Mouse (Mus musculus): ENCODE measurements around the gene Cela2a. TPM values are rescaled to one million over a fixed set of nuclear protein-coding genes. Genes with fewer than 3 reads are reported as not detected.

Cela2a gene
- polyA plus RNA-seq, 1 experiment, result not detected

DNA sequence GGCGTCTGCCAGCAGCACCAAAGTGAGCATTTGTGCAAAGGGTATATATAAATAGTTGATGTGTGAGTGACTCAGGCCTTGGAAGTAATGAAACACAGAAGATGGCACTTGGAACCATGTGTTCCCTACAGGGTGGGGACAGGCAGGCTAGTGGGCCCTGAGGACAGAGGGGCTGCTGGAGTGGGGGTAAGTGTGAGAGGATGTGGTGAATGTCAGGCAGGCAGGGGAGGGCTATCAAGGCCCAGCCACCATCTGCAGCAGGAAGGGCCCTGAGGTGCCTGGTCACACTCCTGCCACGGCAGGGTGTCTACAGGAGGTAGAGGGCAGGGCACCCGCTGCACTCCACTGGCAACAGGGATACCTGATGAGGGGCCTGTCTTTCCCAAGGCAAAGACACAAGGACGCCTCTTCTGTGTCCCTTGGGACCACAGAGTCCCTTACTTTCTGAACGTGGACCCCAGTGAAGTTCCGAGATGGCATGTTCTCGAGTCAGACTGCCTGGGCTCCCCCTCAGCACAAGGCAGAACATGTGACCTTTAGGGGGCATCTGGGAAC is 37.8 kb upstream of the Cela2a start:
- 71% methylated on average over 7 of the region's 7 CpGs for whole genome bisulfite sequencing
- Histone ChIP-seq H3K27ac (ENCODE audit: control insufficient read depth, insufficient read depth, low read depth, low read length, poor library complexity) (no peak overlapping the region), H3K4me3 (replicated peaks; ENCODE audit: control insufficient read depth, low read depth, low read length) (no peak overlapping the region), H3K4me1 (ENCODE audit: control insufficient read depth, insufficient read depth, low read length) (no peaks in the 10 kb centered on the region; the same call in 1 of the 2 replicates)
- TF ChIP-seq POLR2A (IDR thresholded peaks at IDR 0.05; ENCODE audit: borderline replicate concordance, control insufficient read depth, low read depth, low read length) (no peak), CTCF (IDR thresholded peaks at IDR 0.05; ENCODE audit: control insufficient read depth, insufficient read depth, low read length) (no peak)

GRCm38 (mm10) chr4:141862867-141863266 is 36.9 kb upstream of the Cela2a start:
- WGBS, result 80% methylated on average over 5 of the region's 5 CpGs

GRCm38 (mm10) chr4:141861591-141862295 is 35.8 kb upstream of the Cela2a start:
- no peaks in the 10 kb centered on the region; the same call in 1 of the 2 replicates for H3K4me1 ChIP-seq (ENCODE audit: control insufficient read depth, insufficient read depth, low read length)
- H3K27ac ChIP-seq (ENCODE audit: control insufficient read depth, insufficient read depth, low read depth, low read length, poor library complexity), result peak overlapping the region; percentile 60
- 45% methylated on average over 17 of the region's 17 CpGs for WGBS
- TF ChIP-seq CTCF (IDR thresholded peaks at IDR 0.05; ENCODE audit: control insufficient read depth, insufficient read depth, low read length), result no peak
- 0 out of 2 replicates have a peak, but pooled peaks have one; percentile 8 for TF ChIP-seq POLR2A (IDR thresholded peaks at IDR 0.05; ENCODE audit: borderline replicate concordance, control insufficient read depth, low read depth, low read length)
- H3K4me3 ChIP-seq (replicated peaks; ENCODE audit: control insufficient read depth, low read depth, low read length), result peak overlapping the region; percentile 19

More at GRCm38 (mm10) chr4:141862867-141863266, 36.9 kb upstream of the Cela2a start:
- Histone ChIP-seq H3K4me1 (ENCODE audit: control insufficient read depth, insufficient read depth, low read length) (no peaks in the 10 kb centered on the region; the same call in 1 of the 2 replicates), H3K4me3 (replicated peaks; ENCODE audit: control insufficient read depth, low read depth, low read length) (no peak overlapping the region), H3K27ac (ENCODE audit: control insufficient read depth, insufficient read depth, low read depth, low read length, poor library complexity) (no peak overlapping the region)
- TF ChIP-seq CTCF (IDR thresholded peaks at IDR 0.05; ENCODE audit: control insufficient read depth, insufficient read depth, low read length), result no peak
- TF ChIP-seq POLR2A (IDR thresholded peaks at IDR 0.05; ENCODE audit: borderline replicate concordance, control insufficient read depth, low read depth, low read length), result no peak

- WGBS, result 58% methylated on average over 19 of the region's 19 CpGs
- Histone ChIP-seq H3K27ac (ENCODE audit: control insufficient read depth, insufficient read depth, low read depth, low read length, poor library complexity) (peak overlapping the region; percentile 73), H3K4me1 (ENCODE audit: control insufficient read depth, insufficient read depth, low read length) (no peaks in the 10 kb centered on the region; the same call in 1 of the 2 replicates), H3K4me3 (replicated peaks; ENCODE audit: control insufficient read depth, low read depth, low read length) (peak overlapping the region; percentile 49)
- TF ChIP-seq POLR2A (IDR thresholded peaks at IDR 0.05; ENCODE audit: borderline replicate concordance, control insufficient read depth, low read depth, low read length), result no peak
- no peak for TF ChIP-seq CTCF (IDR thresholded peaks at IDR 0.05; ENCODE audit: control insufficient read depth, insufficient read depth, low read length)
Observed at GRCm38 (mm10) chr4:141860246-141860841, 34.4 kb upstream of the Cela2a start.

DNA sequence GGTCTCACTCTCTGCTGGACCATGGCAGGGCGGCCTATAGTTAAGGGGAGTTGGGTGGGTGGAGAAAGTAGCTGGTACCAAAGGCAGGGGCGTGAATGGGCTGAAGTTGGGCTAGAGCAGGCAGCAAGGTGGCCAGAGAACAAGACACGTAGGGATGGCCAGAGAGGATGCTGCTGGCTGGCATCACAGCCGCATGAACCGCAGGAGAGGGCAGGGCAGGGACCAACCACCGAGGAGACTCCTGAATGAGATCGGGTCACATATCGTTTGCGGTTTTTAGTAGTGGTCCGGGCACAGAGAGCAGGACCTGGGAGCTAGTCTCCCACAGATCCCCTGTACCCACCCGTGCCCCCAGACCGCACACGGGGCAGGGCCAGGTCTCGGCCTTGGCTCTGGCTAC is 33.4 kb upstream of the Cela2a start:
- Histone ChIP-seq H3K4me3 (replicated peaks; ENCODE audit: control insufficient read depth, low read depth, low read length) (no peak overlapping the region), H3K4me1 (ENCODE audit: control insufficient read depth, insufficient read depth, low read length) (no peaks in the 10 kb centered on the region; the same call in 1 of the 2 replicates), H3K27ac (ENCODE audit: control insufficient read depth, insufficient read depth, low read depth, low read length, poor library complexity) (no peak overlapping the region)
- TF ChIP-seq POLR2A (IDR thresholded peaks at IDR 0.05; ENCODE audit: borderline replicate concordance, control insufficient read depth, low read depth, low read length), result no peak
- WGBS, result 92% methylated on average over 14 of the region's 14 CpGs

- no peak for TF ChIP-seq CTCF (IDR thresholded peaks at IDR 0.05; ENCODE audit: control insufficient read depth, insufficient read depth, low read length)
- TF ChIP-seq POLR2A (IDR thresholded peaks at IDR 0.05; ENCODE audit: borderline replicate concordance, control insufficient read depth, low read depth, low read length), result no peak
- no peaks in the 10 kb centered on the region; the same call in 1 of the 2 replicates for H3K4me1 ChIP-seq (ENCODE audit: control insufficient read depth, insufficient read depth, low read length)
- WGBS, result 61% methylated on average over 20 of the region's 20 CpGs
- H3K4me3 ChIP-seq (replicated peaks; ENCODE audit: control insufficient read depth, low read depth, low read length), result no peak overlapping the region
- no peak overlapping the region for H3K27ac ChIP-seq (ENCODE audit: control insufficient read depth, insufficient read depth, low read depth, low read length, poor library complexity)
Observed at GRCm38 (mm10) chr4:141858501-141858900, 32.5 kb upstream of the Cela2a start.

- 18% methylated on average over 10 of the region's 10 CpGs for WGBS
- TF ChIP-seq CTCF (IDR thresholded peaks at IDR 0.05; ENCODE audit: control insufficient read depth, insufficient read depth, low read length), result peak; percentile 97
- TF ChIP-seq POLR2A (IDR thresholded peaks at IDR 0.05; ENCODE audit: borderline replicate concordance, control insufficient read depth, low read depth, low read length), result peak; percentile 43; the same call in 1 of the 2 replicates
- no peak overlapping the region for H3K27ac ChIP-seq (ENCODE audit: control insufficient read depth, insufficient read depth, low read depth, low read length, poor library complexity)
- H3K4me3 ChIP-seq (replicated peaks; ENCODE audit: control insufficient read depth, low read depth, low read length), result no peak overlapping the region
- H3K4me1 ChIP-seq (ENCODE audit: control insufficient read depth, insufficient read depth, low read length), result no peaks in the 10 kb centered on the region; the same call in 1 of the 2 replicates
Observed at GRCm38 (mm10) chr4:141857422-141857930, 31.5 kb upstream of the Cela2a start.

GRCm38 (mm10) chr4:141853437-141853836 is 27.5 kb upstream of the Cela2a start:
- H3K4me1 ChIP-seq (ENCODE audit: control insufficient read depth, insufficient read depth, low read length), result no peaks in the 10 kb centered on the region; the same call in 1 of the 2 replicates
- H3K27ac ChIP-seq (ENCODE audit: control insufficient read depth, insufficient read depth, low read depth, low read length, poor library complexity), result no peak overlapping the region
- WGBS, result 45% methylated on average over 9 of the region's 9 CpGs
- H3K4me3 ChIP-seq (replicated peaks; ENCODE audit: control insufficient read depth, low read depth, low read length), result no peak overlapping the region
- TF ChIP-seq CTCF (IDR thresholded peaks at IDR 0.05; ENCODE audit: control insufficient read depth, insufficient read depth, low read length) (peak; percentile 73), POLR2A (IDR thresholded peaks at IDR 0.05; ENCODE audit: borderline replicate concordance, control insufficient read depth, low read depth, low read length) (no peak)
